Mouse (Mus musculus): ENCODE data around the gene Iqcn. TPM values are rescaled to one million over a fixed set of nuclear protein-coding genes. Genes with fewer than 3 reads are reported as not detected.

The Iqcn gene
- total and polyA plus RNA-seq, 3 experiments = not detected

DNA sequence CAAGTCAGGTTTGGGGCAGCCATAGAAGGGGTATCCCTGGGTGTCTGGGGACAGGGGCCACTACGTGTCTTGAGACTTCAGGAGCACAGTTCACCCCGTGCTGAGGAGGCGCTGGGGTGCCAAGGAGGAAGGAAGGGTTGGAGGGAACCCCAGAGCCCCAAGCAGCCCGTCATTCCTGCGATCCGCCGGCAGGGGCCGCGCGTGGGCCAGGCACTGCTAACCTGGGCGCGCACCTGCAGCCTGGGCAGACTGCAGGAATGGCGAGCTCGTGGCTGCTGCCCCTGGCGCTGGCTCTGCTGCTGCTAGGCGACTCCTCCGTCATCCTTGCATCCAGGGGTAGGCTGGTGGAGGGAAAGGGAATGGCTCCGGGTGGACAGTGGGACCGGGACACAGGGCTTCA lies 15.0 kb downstream of the Iqcn start, which contains the start of gene Gm3336:
Gene Gm3336, plus strand, starts transcription at position 247 of the 400 bp plus-strand sequence.
- peak; percentile 72 for DNase-seq (ENCODE audit: low read depth, low spot score)
- peak within 1 kb of the TSS; percentile 0; the same call in 1 of the 2 replicates for H3K9ac ChIP-seq (ENCODE audit: control insufficient read depth, low read depth, low read length, poor library complexity, severe bottlenecking)
- H3K36me3 ChIP-seq (ENCODE audit: control insufficient read depth in 1 of 2, insufficient read depth in 2 of 2, low read length in 2 of 2) = no peaks in the 10 kb centered on the region

DNA sequence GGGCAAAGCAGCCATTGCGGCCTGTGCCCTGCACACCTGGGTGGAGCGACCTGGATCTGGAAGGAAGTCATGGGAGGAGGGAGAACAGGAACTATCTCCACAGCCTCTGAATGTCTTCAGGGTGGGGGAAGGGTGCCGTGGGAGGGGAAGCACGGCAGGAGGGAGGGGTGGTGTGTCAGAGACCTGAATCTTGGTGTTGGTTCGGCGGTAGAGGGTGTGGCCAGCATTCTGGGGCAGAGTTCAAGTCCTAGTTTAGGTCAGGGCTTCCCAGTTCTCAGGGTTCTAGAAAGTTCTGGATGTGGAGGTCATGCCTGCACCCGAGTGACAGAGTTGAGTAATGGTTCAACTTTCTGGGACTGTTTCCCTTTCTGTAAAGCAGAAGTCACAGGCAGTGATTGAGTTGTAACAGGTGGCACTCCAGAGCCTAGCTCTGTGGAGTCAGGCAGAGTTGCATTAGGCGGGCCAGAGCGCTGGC lies 16.6 kb downstream of the Iqcn start:
- no peak for TF ChIP-seq ZKSCAN1 (IDR thresholded peaks at IDR 0.05; ENCODE audit: low read depth, low read length)
- TF ChIP-seq SMC3 (IDR thresholded peaks at IDR 0.05; ENCODE audit: low read depth, low read length) = no peak
- TF ChIP-seq CHD2 (IDR thresholded peaks at IDR 0.05; ENCODE audit: low read length) = no peak
- TF ChIP-seq CTCF (IDR thresholded peaks at IDR 0.05 in 2 of 3, conservative IDR thresholded peaks at IDR 0.05 in 1 of 3; ENCODE audit: control insufficient read depth in 1 of 3, insufficient read depth in 1 of 3, low read depth in 2 of 3, low read length in 3 of 3, poor library complexity in 1 of 3, severe bottlenecking in 1 of 3) = no peak
- TF ChIP-seq SIN3A (IDR thresholded peaks at IDR 0.05; ENCODE audit: low read length) = no peak
- TF ChIP-seq EP300 (IDR thresholded peaks at IDR 0.05; ENCODE audit: low read depth in 1 of 2, low read length in 2 of 2) = no peak
- no peak for TF ChIP-seq MYC (IDR thresholded peaks at IDR 0.05; ENCODE audit: low read depth, low read length)
- no peak for TF ChIP-seq MAX (IDR thresholded peaks at IDR 0.05; ENCODE audit: low read length)
- no peak for TF ChIP-seq MYB (IDR thresholded peaks at IDR 0.05; ENCODE audit: low read depth, low read length)
- no peak for TF ChIP-seq HCFC1 (IDR thresholded peaks at IDR 0.05; ENCODE audit: low read depth, low read length)
- TF ChIP-seq ZC3H11A (IDR thresholded peaks at IDR 0.05; ENCODE audit: low read depth, low read length) = no peak
- TF ChIP-seq MEF2A (IDR thresholded peaks at IDR 0.05; ENCODE audit: extremely low read depth, insufficient replicate concordance, low read depth, low read length, poor library complexity, severe bottlenecking) = no peak
- TF ChIP-seq MAZ (IDR thresholded peaks at IDR 0.05; ENCODE audit: low read depth, low read length) = no peak
- no peak for TF ChIP-seq MAFK (IDR thresholded peaks at IDR 0.05; ENCODE audit: borderline replicate concordance, low read depth, low read length)
- TF ChIP-seq ZNF384 (IDR thresholded peaks at IDR 0.05; ENCODE audit: low read depth, low read length) = no peak
- TF ChIP-seq GATA1 (IDR thresholded peaks at IDR 0.05; ENCODE audit: low read depth, low read length) = no peak
- TF ChIP-seq POLR2AphosphoS2 (IDR thresholded peaks at IDR 0.05; ENCODE audit: low read length) = no peak
- no peaks in the 10 kb centered on the region for H3K79me2 ChIP-seq (ENCODE audit: control insufficient read depth, insufficient read depth, low read length, poor library complexity)

More for the DNA sequence above, 15.0 kb downstream of the Iqcn start, which contains the start of gene Gm3336:
- H3K27me3 ChIP-seq (ENCODE audit: control insufficient read depth in 1 of 2, insufficient read depth in 2 of 2, low read length in 2 of 2) = no peaks in the 10 kb centered on the region
- H3K4me1 ChIP-seq (ENCODE audit: control insufficient read depth in 1 of 2, insufficient read depth in 2 of 2, low read length in 2 of 2) = no peaks in the 10 kb centered on the region
- H3K4me3 ChIP-seq (ENCODE audit: control insufficient read depth in 1 of 2, insufficient read depth in 1 of 2, low read depth in 2 of 2, low read length in 2 of 2) = no peak within 1 kb of the TSS
- no peaks in the 10 kb centered on the region for H3K9me3 ChIP-seq (replicated peaks; ENCODE audit: insufficient read depth, low read length)
- no peaks in the 10 kb centered on the region for H3K79me2 ChIP-seq (ENCODE audit: control insufficient read depth, insufficient read depth, low read length, poor library complexity)
- TF ChIP-seq NELFE (IDR thresholded peaks at IDR 0.05; ENCODE audit: low read depth, low read length) (no peak), RAD21 (IDR thresholded peaks at IDR 0.05; ENCODE audit: low read depth, low read length) (peak; percentile 66), CTCF (IDR thresholded peaks at IDR 0.05 in 2 of 3, conservative IDR thresholded peaks at IDR 0.05 in 1 of 3; ENCODE audit: control insufficient read depth in 1 of 3, insufficient read depth in 1 of 3, low read depth in 2 of 3, low read length in 3 of 3, poor library complexity in 1 of 3, severe bottlenecking in 1 of 3) (peak; percentile 84 to 96 (median 85)), NRF1 (IDR thresholded peaks at IDR 0.05; ENCODE audit: insufficient read depth, low read depth, low read length, poor library complexity, severe bottlenecking) (0 out of 2 replicates have a peak, but pooled peaks have one; percentile 15), ZC3H11A (IDR thresholded peaks at IDR 0.05; ENCODE audit: low read depth, low read length) (peak; percentile 45; the same call in 1 of the 2 replicates), SMC3 (IDR thresholded peaks at IDR 0.05; ENCODE audit: low read depth, low read length) (peak; percentile 60)
- no peak within 1 kb of the TSS for H3K27ac ChIP-seq (ENCODE audit: control insufficient read depth, low read depth, low read length)

More for the DNA sequence above, 16.6 kb downstream of the Iqcn start:
- DNase-seq (ENCODE audit: low read depth, low spot score) = peak; percentile 17
- H3K27ac ChIP-seq (ENCODE audit: control insufficient read depth, low read depth, low read length) = no peak overlapping the region
- no peak overlapping the region for H3K9ac ChIP-seq (ENCODE audit: control insufficient read depth, low read depth, low read length, poor library complexity, severe bottlenecking)
- no peaks in the 10 kb centered on the region for H3K4me1 ChIP-seq (ENCODE audit: control insufficient read depth in 1 of 2, insufficient read depth in 2 of 2, low read length in 2 of 2)
- H3K4me3 ChIP-seq (ENCODE audit: control insufficient read depth in 1 of 2, insufficient read depth in 1 of 2, low read depth in 2 of 2, low read length in 2 of 2) = no peak overlapping the region
- H3K36me3 ChIP-seq (ENCODE audit: control insufficient read depth in 1 of 2, insufficient read depth in 2 of 2, low read length in 2 of 2) = no peaks in the 10 kb centered on the region
- no peaks in the 10 kb centered on the region for H3K9me3 ChIP-seq (replicated peaks; ENCODE audit: insufficient read depth, low read length)
- no peaks in the 10 kb centered on the region; a peak in 1 of 4 replicates for H3K27me3 ChIP-seq (ENCODE audit: control insufficient read depth in 1 of 2, insufficient read depth in 2 of 2, low read length in 2 of 2)
